Mouse (Mus musculus): ENCODE data around the gene Epn2. TPM values are rescaled to one million over a fixed set of nuclear protein-coding genes. Genes with fewer than 3 reads are reported as not detected.

The Epn2 gene
- 100 to 1,000 TPM; 162 to 170 TPM for total RNA-seq (2021)
- long read RNA-seq, experiment 1, full-length matches to known transcripts = 30 of 144 reads
- long read RNA-seq, experiment 1, partial matches to known transcripts = 28 of 144 reads
- long read RNA-seq, experiment 1, other reads (novel, unspliced or antisense) = 86 of 144 reads
- long read RNA-seq, experiment 2, full-length matches to known transcripts = 27 of 186 reads
- long read RNA-seq, experiment 2, partial matches to known transcripts = 35 of 186 reads
- long read RNA-seq, experiment 2, other reads (novel, unspliced or antisense) = 124 of 186 reads

GRCm38 (mm10) chr11:61578983-61579877 is at the start of gene Epn2:
TSS of gene Epn2 (minus strand) at chr11:61579687.
- peak within 1 kb of the TSS; percentile 94 for H3K4me3 ChIP-seq
- H3K27ac ChIP-seq = peak within 1 kb of the TSS; percentile 99
- peak; percentile 75 to 80 for DNase-seq (ENCODE audit: low spot score in 2 of 2)
- peak; percentile 74 for TF ChIP-seq CTCF (conservative IDR thresholded peaks at IDR 0.05)

- peak; percentile 39 for TF ChIP-seq CTCF (conservative IDR thresholded peaks at IDR 0.05)
- no peak for DNase-seq (ENCODE audit: low spot score in 2 of 2)
- Histone ChIP-seq H3K4me3 (no peak overlapping the region), H3K27ac (no peak overlapping the region)
These were observed 47.0 kb upstream of the Epn2 start for GRCm38 (mm10) chr11:61626509-61626908.

GRCm38 (mm10) chr11:61625136-61625535 is 45.6 kb upstream of the Epn2 start:
- Histone ChIP-seq H3K27ac (no peak overlapping the region), H3K4me3 (no peak overlapping the region)
- TF ChIP-seq CTCF (conservative IDR thresholded peaks at IDR 0.05) = no peak
- DNase-seq (ENCODE audit: low spot score in 2 of 2) = peak in 1 of 2 experiments; percentile 34

DNA sequence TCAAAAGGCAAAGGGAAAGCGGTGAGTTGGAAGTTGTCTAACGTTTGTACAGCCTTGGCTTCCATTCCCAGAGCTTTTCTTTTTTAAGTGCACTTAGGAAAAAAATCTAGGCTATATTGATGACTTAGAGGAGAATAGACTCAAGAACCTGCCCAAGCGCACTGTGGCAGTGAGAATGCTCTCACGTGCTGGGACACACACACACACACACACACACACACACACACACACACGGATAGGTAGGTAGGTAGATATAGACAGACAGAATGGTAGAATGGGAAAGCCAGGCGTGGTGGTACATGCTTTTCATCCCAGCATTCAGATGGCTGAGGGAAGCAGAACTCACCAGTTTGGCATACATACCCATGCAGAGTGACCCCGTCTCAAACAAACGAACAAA is 41.3 kb upstream of the Epn2 start:
- DNase-seq (ENCODE audit: low spot score in 2 of 2) = no peak
- Histone ChIP-seq H3K27ac (peak overlapping the region; percentile 94), H3K4me3 (peak overlapping the region; percentile 56)
- no peak for TF ChIP-seq CTCF (conservative IDR thresholded peaks at IDR 0.05)

- H3K4me3 ChIP-seq = peak overlapping the region; percentile 56
- peak; percentile 82 to 83 for DNase-seq (ENCODE audit: low spot score in 2 of 2)
- TF ChIP-seq CTCF (conservative IDR thresholded peaks at IDR 0.05) = peak; percentile 84
- H3K27ac ChIP-seq = peak overlapping the region; percentile 94
These were observed 40.8 kb upstream of the Epn2 start for GRCm38 (mm10) chr11:61620254-61620670.

DNA sequence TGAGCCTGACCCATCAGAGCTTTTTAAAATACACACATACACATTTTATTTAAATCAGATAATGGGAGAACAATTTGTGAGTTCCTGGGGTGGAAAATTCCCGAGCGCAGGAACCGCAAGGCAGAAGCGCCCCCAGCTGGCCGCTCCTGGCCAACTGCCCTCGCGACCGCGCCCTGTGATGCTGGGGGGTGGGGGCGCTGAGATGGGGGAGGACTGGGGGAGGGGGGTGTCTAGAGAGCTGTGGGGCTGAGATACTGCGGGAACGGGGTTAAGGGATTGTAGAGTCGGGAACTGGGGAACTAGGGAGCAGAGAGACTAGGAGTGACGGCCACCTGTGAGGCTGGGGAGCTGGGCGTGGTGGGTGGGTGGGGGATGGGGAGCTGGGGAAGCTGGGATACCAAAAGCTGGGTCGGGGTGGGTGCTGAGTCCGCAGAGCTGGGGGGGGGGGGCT is 40.3 kb upstream of the Epn2 start:
- TF ChIP-seq CTCF (conservative IDR thresholded peaks at IDR 0.05) = peak; percentile 70
- Histone ChIP-seq H3K27ac (peak overlapping the region; percentile 94), H3K4me3 (peak overlapping the region; percentile 56)

GRCm38 (mm10) chr11:61619356-61619755 is 39.9 kb upstream of the Epn2 start:
- no peak for TF ChIP-seq CTCF (conservative IDR thresholded peaks at IDR 0.05)
- Histone ChIP-seq H3K27ac (peak overlapping the region; percentile 94), H3K4me3 (peak overlapping the region; percentile 56)
- no peak for DNase-seq (ENCODE audit: low spot score in 2 of 2)

More for the DNA sequence above, 40.3 kb upstream of the Epn2 start:
- peak; percentile 69 to 84 for DNase-seq (ENCODE audit: low spot score in 2 of 2)

DNA sequence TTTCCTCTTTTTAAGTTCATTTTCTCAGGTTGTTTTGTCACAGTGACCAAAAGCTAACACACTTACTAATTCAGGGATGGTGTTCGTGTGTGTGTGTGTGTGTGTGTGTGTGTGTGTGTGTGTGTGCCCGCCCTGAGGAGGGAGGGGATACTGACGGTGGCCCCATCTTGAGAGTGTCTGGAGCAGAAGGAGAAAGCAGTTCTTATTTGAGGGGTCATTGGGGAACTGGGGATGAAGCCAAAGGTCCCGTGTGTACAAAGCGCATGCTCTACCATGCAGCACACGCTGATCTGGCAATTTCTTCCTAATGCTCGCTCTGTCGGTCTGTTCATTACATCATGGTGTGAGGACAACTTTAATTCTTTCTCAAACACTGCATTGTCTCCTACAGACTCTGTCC is 39.1 kb upstream of the Epn2 start:
- no peak overlapping the region for H3K4me3 ChIP-seq
- no peak for TF ChIP-seq CTCF (conservative IDR thresholded peaks at IDR 0.05)
- DNase-seq (ENCODE audit: low spot score in 2 of 2) = no peak
- H3K27ac ChIP-seq = peak overlapping the region; percentile 94; the same call in 1 of the 2 replicates

- Histone ChIP-seq H3K27ac (peak overlapping the region; percentile 62; the same call in 1 of the 2 replicates), H3K4me3 (no peak overlapping the region)
- no peak for DNase-seq (ENCODE audit: low spot score in 2 of 2)
- no peak for TF ChIP-seq CTCF (conservative IDR thresholded peaks at IDR 0.05)
These were observed 38.6 kb upstream of the Epn2 start for GRCm38 (mm10) chr11:61618131-61618530.

DNA sequence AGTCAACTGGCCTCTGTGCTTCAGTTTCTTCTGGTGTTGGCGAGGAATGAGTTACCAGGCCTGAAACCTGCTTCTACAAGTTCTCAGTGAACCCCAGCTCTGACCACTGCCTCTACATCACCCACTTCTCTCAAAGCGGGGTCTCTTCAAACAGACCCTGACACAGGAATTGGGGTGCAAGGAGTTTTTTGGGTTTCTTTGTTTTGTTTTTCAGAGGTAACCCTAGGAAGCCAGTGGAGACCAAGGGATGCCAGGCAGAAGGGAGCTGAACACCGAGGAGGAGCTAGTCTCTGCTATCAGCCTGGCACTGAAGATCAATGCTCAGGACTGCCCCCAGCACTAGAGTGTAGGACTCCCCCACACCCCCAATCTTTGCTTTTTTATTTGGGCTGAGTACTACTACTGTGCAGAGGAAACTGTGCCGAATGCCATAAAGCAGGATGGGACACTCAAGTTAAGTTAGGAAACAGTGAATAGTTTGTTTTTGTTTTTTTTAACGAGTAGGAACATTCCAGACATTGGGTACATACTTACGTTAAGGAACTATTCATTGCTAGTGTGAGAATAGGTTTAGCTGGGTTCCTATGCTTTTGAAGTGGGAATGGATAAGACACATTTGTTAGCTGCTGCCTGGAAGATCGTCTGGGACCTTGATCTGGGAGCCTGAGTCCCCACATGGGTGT is 37.9 kb upstream of the Epn2 start:
- DNase-seq (ENCODE audit: low spot score in 2 of 2) = no peak
- TF ChIP-seq CTCF (conservative IDR thresholded peaks at IDR 0.05) = no peak
- Histone ChIP-seq H3K4me3 (no peak overlapping the region), H3K27ac (peak overlapping the region; percentile 62)

GRCm38 (mm10) chr11:61616523-61617292 is 37.2 kb upstream of the Epn2 start:
- Histone ChIP-seq H3K27ac (peak overlapping the region; percentile 62), H3K4me3 (no peak overlapping the region)
- no peak for DNase-seq (ENCODE audit: low spot score in 2 of 2)
- no peak for TF ChIP-seq CTCF (conservative IDR thresholded peaks at IDR 0.05)

All from layer of hippocampus, adult 2 months (tissue).